Mouse (Mus musculus): ENCODE results near the gene Plcb4.

Gene Plcb4

GRCm38 (mm10) chr2:135854059-135854458 lies 195.2 kb downstream of the Plcb4 start:
- no peak for DNase-seq (ENCODE audit: low spot score in 2 of 2)

- no peak for DNase-seq (ENCODE audit: low spot score in 2 of 2)
Measured at GRCm38 (mm10) chr2:135855890-135856490, 197.2 kb downstream of the Plcb4 start.

DNA sequence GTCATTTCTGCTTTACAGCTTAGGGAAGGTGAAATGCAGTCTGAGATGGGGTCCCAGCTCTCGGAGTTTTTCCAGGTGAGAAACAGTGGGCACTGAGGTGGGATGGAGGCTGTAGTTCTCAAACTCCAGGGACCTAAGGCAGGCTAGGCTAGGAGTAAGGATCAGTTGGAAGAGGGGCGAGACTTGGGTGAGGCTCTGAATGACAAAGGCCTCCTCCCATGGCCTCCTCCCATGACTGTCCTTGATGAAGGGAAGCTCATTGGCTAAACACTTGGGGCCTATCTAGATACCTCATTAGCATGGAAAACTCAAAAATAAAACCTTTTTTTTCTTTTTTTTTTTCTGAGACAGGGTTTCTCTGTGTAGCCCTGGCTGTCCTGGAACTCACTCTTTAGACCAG lies 198.0 kb downstream of the Plcb4 start:
- no peak for DNase-seq (ENCODE audit: low spot score in 2 of 2)

DNA sequence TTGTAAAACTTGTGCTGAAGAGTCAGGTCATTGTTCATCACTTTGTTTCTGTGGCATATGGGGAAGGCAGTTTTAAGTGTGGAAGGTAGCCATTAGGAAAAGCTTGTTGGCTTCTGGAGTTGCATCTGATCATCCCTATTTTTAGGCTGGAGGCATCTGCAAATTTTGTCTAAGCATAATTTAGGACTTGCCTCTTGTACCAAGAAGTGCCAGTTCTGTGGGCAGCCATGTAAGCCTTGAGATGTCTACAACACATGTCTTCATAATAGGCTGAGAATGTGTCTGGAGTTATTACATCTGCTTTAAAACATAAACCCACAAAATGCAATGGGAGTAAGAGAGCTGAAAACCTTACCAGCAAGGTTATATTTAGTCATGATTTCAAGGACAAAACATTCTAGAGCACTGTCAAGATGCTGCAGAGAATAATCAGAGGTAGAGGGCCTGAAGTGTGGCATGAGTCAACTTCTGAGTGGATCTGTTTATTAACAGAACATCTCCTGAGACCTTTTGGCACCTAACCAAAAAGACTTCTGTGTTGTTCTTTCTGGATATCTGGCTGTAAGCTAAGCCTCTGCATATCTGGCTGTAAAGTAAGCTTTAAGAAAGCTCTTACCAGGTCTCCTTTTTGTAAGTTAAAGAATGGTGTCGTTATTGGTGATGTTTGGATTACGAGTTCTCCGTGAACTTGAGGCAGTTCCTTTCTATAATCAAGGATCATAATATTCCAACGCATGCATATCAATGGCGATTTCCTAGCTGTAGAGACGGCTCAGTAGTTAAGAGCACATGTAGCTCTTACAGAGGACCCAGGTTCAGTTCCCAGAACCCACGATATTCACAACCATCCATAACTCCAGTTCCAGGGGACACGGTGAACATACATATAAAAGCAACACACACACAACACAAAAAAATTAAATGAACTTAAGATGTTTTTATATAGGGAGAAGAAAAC lies 203.0 kb downstream of the Plcb4 start:
- no peak for DNase-seq (ENCODE audit: low spot score in 2 of 2)

DNA sequence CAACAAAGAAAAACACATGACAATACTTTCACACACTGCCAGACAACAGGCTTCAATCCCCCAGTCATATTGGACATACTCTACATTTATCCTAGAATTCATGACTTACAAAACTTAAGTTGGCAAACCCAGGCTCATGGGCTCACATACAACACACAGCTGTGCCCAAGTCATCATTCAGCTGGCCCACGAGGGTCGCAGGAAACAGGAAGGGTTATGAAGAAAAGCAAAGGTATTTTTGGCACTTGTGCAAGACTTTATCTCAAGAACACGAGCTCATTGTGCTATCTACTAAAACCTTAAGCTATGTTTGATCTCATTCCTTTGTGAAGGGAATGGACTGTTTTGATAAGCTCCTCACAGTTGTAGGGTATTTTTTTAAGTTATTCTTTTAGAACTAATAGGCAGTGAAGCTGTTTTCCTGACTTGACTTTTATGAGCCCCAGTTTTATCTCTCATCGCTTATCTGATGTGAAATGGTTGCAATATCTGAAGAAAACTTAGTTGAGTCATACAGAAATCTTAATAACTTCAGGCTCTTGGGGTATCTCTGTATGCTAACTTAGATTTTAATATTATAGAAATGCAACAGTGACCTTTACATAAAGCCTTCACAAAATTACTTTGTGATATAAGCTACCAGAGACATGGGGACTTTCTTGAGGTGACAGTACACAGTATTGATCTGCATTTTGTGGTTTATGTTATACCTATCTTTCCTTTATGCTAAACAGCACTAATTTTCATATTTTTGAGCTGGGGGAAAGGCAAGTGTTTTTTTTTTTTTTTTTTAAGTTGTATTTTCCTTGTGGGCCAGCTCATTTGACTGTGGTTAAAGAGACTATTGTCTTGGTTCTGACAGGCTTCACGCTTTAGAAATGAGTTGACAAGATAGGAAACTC lies 203.9 kb downstream of the Plcb4 start:
- no peak for DNase-seq (ENCODE audit: low spot score in 2 of 2)

GRCm38 (mm10) chr2:135863391-135864076 lies 204.7 kb downstream of the Plcb4 start:
- DNase-seq (ENCODE audit: low spot score in 2 of 2), result no peak

DNA sequence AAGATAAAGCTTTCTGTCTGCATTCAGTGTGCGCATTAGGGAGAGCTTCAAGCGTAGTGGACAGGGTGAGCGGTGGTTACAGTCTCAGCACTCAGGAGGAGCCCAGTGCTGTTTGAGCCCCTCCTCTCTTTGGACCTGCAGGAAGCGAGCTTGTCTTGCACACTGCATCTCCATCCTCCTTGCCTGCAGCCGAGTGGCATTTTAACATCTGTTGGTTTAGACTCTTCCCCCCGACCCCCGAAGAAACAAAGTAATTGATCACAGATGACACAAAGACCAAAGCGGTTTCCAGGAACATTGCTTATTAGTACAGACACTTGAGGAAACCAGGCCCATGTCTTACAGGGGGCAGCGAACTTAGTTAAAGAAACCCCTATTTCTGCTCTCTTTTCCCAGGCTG lies 207.6 kb downstream of the Plcb4 start:
- DNase-seq (ENCODE audit: low spot score in 2 of 2), result no peak

DNA sequence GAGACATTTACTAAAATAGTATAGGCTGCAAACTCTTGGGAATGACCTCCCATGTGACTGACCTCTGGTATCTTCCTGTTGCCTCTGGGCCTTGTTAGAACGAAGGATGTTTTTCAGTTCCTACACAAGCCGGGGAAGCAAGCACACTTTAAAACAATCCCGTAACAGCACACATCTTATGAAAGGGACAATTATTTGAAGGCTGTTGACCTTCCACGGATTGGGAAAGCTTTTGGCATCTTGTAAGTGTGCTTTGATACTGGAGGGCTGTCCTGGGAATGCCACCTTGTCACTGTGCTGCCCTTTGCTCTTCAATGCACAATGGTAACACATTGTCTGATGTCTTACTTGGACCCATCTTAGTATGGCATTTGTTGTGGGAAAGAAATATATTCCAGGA lies 208.0 kb downstream of the Plcb4 start:
- no peak for DNase-seq (ENCODE audit: low spot score in 2 of 2)

DNA sequence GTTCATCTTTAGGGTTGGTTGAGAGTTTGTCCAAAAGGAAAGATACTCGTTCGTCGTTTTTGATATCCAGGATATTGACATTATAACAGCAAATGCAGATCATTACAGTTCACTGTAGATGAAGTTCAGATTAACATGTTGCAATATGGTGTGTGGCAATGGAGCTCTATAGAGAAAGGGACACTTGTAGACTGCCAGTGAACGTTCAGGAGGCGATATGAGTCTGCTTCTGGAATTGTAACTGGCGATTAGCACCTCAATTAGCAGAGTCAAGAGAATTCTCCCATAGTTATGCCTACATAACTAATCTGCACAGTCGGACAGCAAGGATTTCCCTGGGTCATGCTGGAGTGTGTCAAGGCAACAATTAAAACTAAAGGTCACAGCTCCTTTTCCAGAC lies 210.8 kb downstream of the Plcb4 start:
- DNase-seq (ENCODE audit: low spot score in 2 of 2), result no peak

DNA sequence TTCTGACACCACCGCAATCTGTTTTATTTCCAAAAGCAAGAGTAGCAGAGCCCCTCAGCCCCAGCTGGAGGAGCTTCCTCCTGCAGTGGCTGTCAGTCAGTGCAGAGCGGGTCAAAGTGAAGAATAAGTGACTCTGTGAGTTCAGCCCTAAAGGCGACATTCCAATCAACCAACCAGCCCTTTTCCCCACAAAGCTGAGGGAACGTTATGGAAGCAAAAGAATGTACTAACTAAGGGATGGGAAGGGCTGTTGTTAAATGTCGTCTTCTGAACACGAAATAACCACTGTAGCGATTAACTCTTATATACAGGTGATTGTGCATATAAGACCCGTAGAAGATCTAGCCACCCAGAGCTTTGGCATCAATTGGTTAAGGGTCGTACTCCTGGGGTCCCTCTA lies 214.3 kb downstream of the Plcb4 start:
- no peak for DNase-seq (ENCODE audit: low spot score in 2 of 2)

DNA sequence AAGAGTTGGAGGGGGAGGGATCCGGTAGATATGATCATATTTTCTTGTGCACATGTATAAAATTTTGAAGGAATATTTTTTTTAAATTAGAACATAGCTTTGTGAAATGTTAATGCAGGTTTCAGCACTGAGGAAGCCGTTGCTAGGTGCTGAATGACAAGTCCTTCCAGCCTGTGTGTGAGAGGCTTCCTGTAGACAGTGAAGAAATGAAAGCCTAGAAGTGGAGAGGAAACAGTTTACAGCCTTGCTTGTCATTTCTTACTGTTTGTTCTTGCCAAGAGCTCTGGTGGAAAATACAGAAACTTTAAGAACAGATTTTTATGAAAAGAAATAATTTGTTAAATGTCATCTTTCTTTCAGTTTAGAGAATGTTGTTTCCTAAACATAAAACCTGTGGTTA lies 214.9 kb downstream of the Plcb4 start:
- DNase-seq (ENCODE audit: low spot score in 2 of 2), result no peak

DNA sequence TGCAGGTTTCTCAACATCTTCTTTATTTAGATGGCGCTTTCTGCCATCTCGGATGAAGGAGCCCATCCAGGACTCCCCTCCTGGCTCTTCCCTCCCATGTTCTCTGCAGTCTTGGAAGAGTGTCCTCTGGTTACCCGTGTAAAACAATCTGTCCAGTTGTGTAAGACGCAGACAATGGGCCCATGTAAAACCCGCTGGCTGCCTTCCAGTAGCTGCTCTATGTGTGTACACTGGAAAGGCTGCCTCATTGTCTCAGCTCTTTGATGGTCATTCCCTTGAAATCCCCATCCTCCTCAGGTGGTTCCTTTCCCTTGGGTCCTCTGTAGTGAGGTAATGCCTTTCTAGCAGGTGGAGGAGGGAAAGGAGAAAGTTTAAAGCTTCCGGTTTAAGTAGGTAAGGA lies 216.7 kb downstream of the Plcb4 start:
- DNase-seq (ENCODE audit: low spot score in 2 of 2), result no peak

DNA sequence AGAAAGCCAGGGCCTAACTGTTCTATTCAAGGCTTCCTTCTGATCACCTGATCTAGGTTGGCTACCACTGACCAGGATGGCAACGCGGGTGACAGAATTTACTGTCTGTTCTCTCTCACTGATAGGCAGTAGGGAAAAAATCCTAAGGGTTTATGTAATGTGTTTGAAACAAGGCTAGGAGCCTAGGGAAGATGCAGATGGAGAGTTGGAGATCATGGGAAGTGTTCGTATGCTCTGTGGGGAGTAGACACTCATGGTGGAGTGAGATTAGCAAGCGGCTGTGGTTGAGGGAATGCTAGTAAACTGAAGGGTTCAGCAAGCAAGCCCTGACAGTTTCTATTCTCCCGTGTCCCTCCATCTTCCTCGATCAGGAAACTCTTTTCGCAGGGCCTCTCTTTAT lies 220.5 kb downstream of the Plcb4 start:
- DNase-seq (ENCODE audit: low spot score in 2 of 2), result no peak

- no peak for DNase-seq (ENCODE audit: low spot score in 2 of 2)
Measured at GRCm38 (mm10) chr2:135880269-135880760, 221.5 kb downstream of the Plcb4 start.

DNA sequence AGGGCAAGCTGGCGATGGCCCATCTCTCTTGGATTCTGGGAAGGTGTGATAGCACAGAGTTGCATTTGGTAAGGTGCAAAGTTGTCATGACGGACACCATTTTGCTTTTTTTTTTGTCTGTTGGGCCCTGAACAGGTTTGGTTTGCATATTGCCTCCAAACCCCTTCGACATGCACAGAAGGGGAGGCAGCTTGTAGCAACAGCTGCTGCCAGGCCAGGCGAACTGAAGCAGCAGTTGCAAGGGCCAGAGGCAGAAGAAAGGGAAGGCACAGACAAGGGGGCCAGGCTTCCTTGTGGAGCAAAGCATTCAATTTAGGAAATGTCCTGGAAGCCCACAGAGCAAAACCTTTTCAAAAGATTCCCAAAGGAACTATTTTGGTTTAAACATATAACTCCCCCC lies 224.5 kb downstream of the Plcb4 start:
- no peak for DNase-seq (ENCODE audit: low spot score in 2 of 2)

DNA sequence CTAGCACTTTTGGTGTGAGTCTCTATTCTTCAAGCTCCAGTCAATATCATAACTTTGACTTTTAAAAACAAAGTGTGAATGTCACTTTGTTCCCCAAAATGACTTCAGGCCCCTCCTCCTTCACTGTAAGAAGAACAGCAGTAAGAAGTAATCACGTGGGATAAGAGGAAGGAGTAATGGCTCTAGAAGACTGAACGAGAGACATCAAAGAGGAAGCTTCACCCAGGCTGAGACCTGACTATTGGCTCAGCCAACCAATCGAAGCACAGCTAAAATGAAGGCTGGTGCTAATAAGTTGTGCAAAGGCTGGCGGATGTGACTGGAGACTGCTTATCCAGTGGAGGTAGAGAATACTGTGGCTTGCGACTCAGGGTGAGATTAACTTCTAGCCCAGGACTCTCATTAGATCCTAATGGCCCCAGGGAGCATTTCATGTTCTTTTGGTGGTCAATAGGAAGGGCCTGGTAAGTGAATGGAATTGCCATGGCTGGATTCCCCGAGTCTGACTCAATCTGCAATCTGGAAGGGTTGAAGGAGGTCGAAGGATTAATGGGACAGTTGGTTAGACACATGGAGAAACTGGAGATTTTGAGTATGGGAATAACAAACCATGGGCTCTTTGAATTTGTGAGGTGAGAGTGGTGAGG lies 225.8 kb downstream of the Plcb4 start:
- DNase-seq (ENCODE audit: low spot score in 2 of 2), result no peak

DNA sequence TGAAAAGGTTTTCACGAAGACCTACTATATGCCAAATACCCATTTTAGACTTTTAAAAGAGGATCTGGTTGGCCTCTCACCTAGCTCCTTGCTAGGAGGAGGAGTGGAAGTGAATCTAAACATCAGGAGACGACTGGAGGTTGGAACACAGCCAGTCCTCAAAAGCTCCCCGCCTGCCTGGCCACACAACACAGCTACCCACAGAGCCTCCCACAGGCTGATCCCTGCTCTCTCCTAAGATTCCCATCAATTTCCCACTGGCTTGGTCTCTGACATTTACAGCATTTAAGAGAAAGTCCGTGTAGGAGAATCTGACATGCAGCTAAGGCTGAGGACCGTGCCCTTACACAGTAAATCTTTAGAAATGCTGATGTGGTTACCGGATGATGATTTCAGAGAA lies 226.8 kb downstream of the Plcb4 start:
- DNase-seq (ENCODE audit: low spot score in 2 of 2), result no peak

DNA sequence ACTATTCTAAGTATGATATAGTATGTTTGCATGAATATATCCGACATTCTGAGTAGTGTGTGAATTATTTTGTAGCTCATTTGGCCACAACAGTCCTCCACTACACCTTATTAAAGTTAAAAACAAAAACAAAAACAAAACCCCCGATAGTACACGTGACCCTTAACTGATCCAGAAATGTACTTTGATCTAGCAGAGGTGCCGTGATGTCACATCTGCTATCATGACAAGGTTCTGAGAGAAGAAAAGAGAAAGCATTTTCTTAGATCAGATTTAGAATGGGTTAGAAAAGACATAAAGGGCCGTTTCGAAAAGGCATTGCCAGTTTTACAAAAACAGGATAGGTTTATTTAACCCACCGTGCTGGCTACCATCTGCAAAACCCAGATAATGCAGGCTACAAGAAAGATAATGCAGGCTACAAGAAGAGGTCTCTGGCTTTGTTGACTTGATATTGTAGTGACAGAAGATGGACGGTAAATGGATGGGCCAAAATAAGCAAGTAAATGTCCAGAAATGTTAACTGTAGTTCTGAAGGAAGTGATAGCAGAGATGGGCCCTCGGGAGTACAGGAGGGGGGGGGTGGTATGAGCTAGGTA lies 227.4 kb downstream of the Plcb4 start:
- DNase-seq (ENCODE audit: low spot score in 2 of 2), result no peak

GRCm38 (mm10) chr2:135887805-135888204 lies 229.0 kb downstream of the Plcb4 start:
- no peak for DNase-seq (ENCODE audit: low spot score in 2 of 2)

DNA sequence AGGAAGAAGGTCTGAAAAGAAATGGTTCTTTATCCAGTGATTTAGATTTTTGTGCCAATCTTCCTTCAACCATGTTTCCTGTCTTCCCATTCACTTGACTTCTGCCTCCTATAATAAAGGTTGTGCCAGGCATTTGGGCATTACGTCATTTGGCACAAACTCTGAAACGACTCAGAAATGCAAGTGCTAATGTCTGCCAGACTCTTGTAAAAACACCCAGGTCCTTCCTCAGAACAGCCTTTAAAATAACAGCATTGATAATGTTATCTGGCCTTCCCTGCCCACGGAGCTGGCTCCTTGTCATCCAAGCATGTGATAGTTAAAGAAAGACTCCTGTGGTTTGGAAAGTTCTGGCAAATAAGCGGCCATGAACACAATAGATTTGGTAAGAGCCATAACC lies 229.4 kb downstream of the Plcb4 start:
- DNase-seq (ENCODE audit: low spot score in 2 of 2), result no peak

DNA sequence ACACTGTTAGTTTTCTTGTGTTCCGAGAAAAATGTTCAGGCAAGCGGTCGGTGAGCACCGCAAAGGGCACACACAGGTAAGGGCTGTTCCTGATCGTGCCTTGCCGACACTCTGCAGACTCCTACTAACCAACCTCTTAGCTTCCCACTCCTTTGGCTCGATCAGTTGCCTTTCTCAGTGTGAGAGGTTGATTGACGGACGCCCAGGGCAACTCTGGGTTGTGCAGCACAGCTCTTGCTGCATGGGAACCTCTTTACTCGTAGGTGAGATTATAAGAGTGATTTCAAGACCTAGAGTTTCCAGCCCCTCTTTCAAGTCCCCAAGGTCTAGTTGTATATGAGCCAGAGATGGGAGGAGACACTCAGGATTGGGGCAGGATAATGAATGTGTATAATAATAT lies 230.0 kb downstream of the Plcb4 start:
- no peak for DNase-seq (ENCODE audit: low spot score in 2 of 2)
